Mouse (Mus musculus) embryonic facial prominence, embryonic 14.5 days (tissue): ENCODE measurements around the gene Adra2b. TPM values are rescaled to one million over a fixed set of nuclear protein-coding genes. Genes with fewer than 3 reads are reported as not detected.
A peak's percentile ranks its signal among the peaks of the same experiment; 100 is the strongest.

Source experiments
- ATAC-seq: fragments of 200-750 bp; cut with Nextera tagmentation; 2 replicates; pipeline ENCODE4 v1.8.0; 2017; ENCODE audit warnings: low read depth, moderate number of reproducible peaks, moderate TSS enrichment
- DNase-seq: peaks from one replicate; pipeline ENCODE4 v3.0.0-alpha.2; 2015; ENCODE audit warnings: low spot score
- H3K27ac ChIP-seq: fragments of 300-500 bp; sonication (generic); replicated peaks from 2 replicates; pipeline ENCODE4 v1.5.1; 2014; ENCODE audit warnings: low read depth, mild to moderate bottlenecking, low read length, moderate library complexity
- H3K27me3 ChIP-seq: fragments of 300-500 bp; sonication (generic); replicated peaks from 2 replicates; pipeline ENCODE4 v1.6.1; 2014; ENCODE audit warnings: low read length; ENCODE audit not compliant: control insufficient read depth, insufficient read depth
- H3K36me3 ChIP-seq: fragments of 300-500 bp; sonication (generic); 2 replicates; pipeline ENCODE4 v1.6.1; 2014; ENCODE audit warnings: low read length, mixed read lengths; ENCODE audit not compliant: control insufficient read depth, insufficient read depth
- H3K4me1 ChIP-seq: fragments of 300-500 bp; sonication (generic); 2 replicates; pipeline ENCODE4 v1.6.1; 2014; ENCODE audit warnings: antibody characterized with exemption, low read length; ENCODE audit not compliant: control insufficient read depth, insufficient read depth
- H3K4me2 ChIP-seq: fragments of 300-500 bp; sonication (generic); 2 replicates; pipeline ENCODE4 v1.6.1; 2014; ENCODE audit warnings: low read depth, mild to moderate bottlenecking, low read length, moderate library complexity, mixed read lengths
- H3K4me3 ChIP-seq: fragments of 300-500 bp; sonication (generic); 2 replicates; pipeline ENCODE4 v1.5.1; 2014; ENCODE audit warnings: low read depth, mild to moderate bottlenecking, low read length
- H3K9ac ChIP-seq: fragments of 300-500 bp; sonication (generic); 2 replicates; pipeline ENCODE4 v1.6.1; 2014; ENCODE audit warnings: low read depth, mild to moderate bottlenecking, low read length, moderate library complexity, mixed read lengths
- H3K9me3 ChIP-seq: fragments of 300-500 bp; sonication (generic); 2 replicates; pipeline ENCODE4 v1.6.1; 2016; ENCODE audit warnings: low read length; ENCODE audit not compliant: control insufficient read depth
- WGBS: fragments of 180-500 bp; shearing (Covaris S2); extraction: QIAGEN DNeasy Blood & Tissue Kit; methylation state at CpG from one replicate; pipeline ENCODE4 v1.1.7; 2014; 5-methylcytosine and 5-hydroxymethylcytosine counted together
- polyA plus RNA-seq: library from polyadenylated mRNA; unstranded; fragments of >200 nt; fragmentation: Nextera tagmentation; extraction: Ambion mirVana; gene quantifications from 2 replicates; pipeline ENCODE4 v1.2.1, GENCODE M21; 2014

Adra2b gene
- polyA plus RNA-seq, 1 experiment from 2014 or later, result 0.51 TPM

DNA sequence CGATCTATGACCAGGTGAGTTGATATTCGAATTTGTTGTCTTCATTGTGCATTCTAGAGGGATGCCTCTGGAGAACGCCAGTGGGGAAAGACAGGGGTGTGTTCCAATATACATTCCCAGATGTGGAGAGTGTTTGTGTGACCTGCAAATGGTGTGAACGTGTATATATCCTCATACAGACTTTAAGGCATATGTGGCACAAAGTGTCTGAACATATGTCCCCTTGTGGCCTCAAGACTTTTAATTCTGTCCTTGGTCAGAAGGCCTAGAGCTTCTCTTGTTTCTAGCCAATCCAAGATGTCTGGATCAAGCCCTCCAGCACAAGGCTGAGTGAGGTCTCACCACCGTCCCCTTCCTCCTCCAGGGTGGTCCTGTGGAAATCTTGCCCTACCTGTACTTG lies 26.1 kb upstream of the Adra2b start:
- no peak for DNase-seq
- H3K36me3 ChIP-seq, result no peaks in the 10 kb centered on the region
- 49% methylated on average over 5 of the region's 5 CpGs for WGBS
- H3K4me3 ChIP-seq, result peak overlapping the region; percentile 58
- no peak overlapping the region for H3K27ac ChIP-seq
- no peaks in the 10 kb centered on the region for H3K9me3 ChIP-seq
- peak overlapping the region; percentile 68 for H3K9ac ChIP-seq
- H3K27me3 ChIP-seq, result peaks cover 29% of the 10 kb centered on the region; the same call in 1 of the 2 replicates
- H3K4me2 ChIP-seq, result peak overlapping the region; percentile 97
- no peaks in the 10 kb centered on the region; the same call in none of the 2 replicates for H3K4me1 ChIP-seq
- no peak for ATAC-seq

- no peaks in the 10 kb centered on the region for H3K36me3 ChIP-seq
- no peak overlapping the region for H3K9ac ChIP-seq
- H3K4me3 ChIP-seq, result peak overlapping the region; percentile 58
- WGBS, result 70% methylated on average over 11 of the region's 11 CpGs
- no peak for DNase-seq
- no peaks in the 10 kb centered on the region; the same call in none of the 2 replicates for H3K4me1 ChIP-seq
- H3K4me2 ChIP-seq, result peak overlapping the region; percentile 97
- ATAC-seq, result no peak
- no peaks in the 10 kb centered on the region for H3K9me3 ChIP-seq
- peaks cover 29% of the 10 kb centered on the region; the same call in 1 of the 2 replicates for H3K27me3 ChIP-seq
- no peak overlapping the region for H3K27ac ChIP-seq
Observed at GRCm38 (mm10) chr2:127337531-127337930, 25.5 kb upstream of the Adra2b start.

- DNase-seq (no peak), ATAC-seq (no peak)
- H3K4me1 ChIP-seq, result no peaks in the 10 kb centered on the region; the same call in none of the 2 replicates
- peak overlapping the region; percentile 97 for H3K4me2 ChIP-seq
- no peak overlapping the region for H3K4me3 ChIP-seq
- no peaks in the 10 kb centered on the region for H3K9me3 ChIP-seq
- peaks cover 29% of the 10 kb centered on the region; the same call in 1 of the 2 replicates for H3K27me3 ChIP-seq
- H3K36me3 ChIP-seq, result no peaks in the 10 kb centered on the region
- 53% methylated on average over 7 of the region's 7 CpGs for WGBS
- H3K27ac ChIP-seq, result no peak overlapping the region
- no peak overlapping the region for H3K9ac ChIP-seq
Observed at GRCm38 (mm10) chr2:127338012-127338411, 25.0 kb upstream of the Adra2b start.

DNA sequence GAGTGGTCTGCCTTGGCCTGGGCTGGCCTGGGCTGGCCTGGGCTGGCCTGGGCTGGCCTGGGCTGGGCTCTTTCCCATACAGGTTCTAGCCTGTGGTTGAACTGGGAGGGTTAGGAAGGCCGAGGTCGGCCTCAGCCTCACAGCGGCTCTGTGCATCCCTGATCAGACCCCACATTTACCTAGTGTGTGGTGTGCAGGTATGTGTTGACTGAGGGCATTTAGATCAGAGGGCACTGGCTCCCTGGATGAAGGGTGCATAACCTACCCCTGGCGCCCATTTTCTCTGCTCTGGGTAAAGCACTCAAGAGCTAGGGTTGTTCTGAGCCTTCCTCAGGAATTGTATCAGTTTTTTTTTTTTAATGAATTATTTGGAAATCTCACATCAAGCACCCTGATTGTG lies 24.6 kb upstream of the Adra2b start, which contains the start of gene Astl:
TSS of gene Astl (plus strand) at position 224 of the 400 bp plus-strand sequence.
- 59% methylated on average over 4 of the region's 4 CpGs for WGBS
- DNase-seq (no peak), ATAC-seq (no peak)
- Histone ChIP-seq H3K4me3 (peak within 1 kb of the TSS; percentile 58; the same call in 1 of the 2 replicates), H3K4me2 (peak within 1 kb of the TSS; percentile 97), H3K9ac (no peak within 1 kb of the TSS), H3K27me3 (peaks cover 29% of the 10 kb centered on the region; the same call in 1 of the 2 replicates), H3K27ac (no peak within 1 kb of the TSS), H3K4me1 (no peaks in the 10 kb centered on the region; the same call in none of the 2 replicates), H3K36me3 (no peaks in the 10 kb centered on the region), H3K9me3 (no peaks in the 10 kb centered on the region)

- Histone ChIP-seq H3K4me3 (no peak overlapping the region), H3K36me3 (no peaks in the 10 kb centered on the region), H3K4me1 (no peaks in the 10 kb centered on the region; the same call in none of the 2 replicates), H3K9ac (no peak overlapping the region), H3K27me3 (peaks cover 29% of the 10 kb centered on the region; the same call in 1 of the 2 replicates), H3K27ac (no peak overlapping the region), H3K9me3 (no peaks in the 10 kb centered on the region), H3K4me2 (no peak overlapping the region)
- DNase-seq (no peak), ATAC-seq (no peak)
- 63% methylated on average over 4 of the region's 4 CpGs for WGBS
Observed at GRCm38 (mm10) chr2:127338833-127339232, 24.2 kb upstream of the Adra2b start.

- Histone ChIP-seq H3K4me1 (no peaks in the 10 kb centered on the region; the same call in 1 of the 2 replicates), H3K4me2 (no peak overlapping the region), H3K27ac (no peak overlapping the region), H3K4me3 (no peak overlapping the region), H3K36me3 (no peaks in the 10 kb centered on the region), H3K9ac (no peak overlapping the region), H3K27me3 (peaks cover 27% of the 10 kb centered on the region; the same call in 1 of the 2 replicates), H3K9me3 (no peaks in the 10 kb centered on the region)
- 83% methylated on average over 6 of the region's 6 CpGs for WGBS
- ATAC-seq (no peak), DNase-seq (no peak)
Observed at GRCm38 (mm10) chr2:127339262-127339661, 23.7 kb upstream of the Adra2b start.

DNA sequence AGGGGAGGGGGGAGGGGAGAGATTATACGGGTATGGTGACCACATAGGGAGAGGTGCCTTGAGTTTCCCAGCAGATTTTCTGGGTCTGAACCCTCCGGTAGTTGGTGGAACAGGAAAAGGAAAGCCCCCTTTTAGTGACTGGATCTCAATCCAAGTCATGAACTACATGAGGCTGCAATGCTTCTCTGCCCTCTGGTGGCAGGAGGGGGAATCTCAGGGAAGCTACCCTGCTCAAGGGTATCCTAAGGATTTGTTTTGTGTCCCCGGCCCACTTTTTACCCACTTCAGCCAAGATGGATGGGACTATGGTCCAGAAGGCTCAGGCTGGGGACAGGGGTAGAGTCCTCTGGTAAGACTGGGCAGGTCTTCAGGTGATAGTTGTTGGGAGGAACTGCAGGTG lies 21.8 kb upstream of the Adra2b start:
- Histone ChIP-seq H3K4me1 (no peaks in the 10 kb centered on the region; the same call in 1 of the 2 replicates), H3K27me3 (peaks cover 15% of the 10 kb centered on the region; the same call in 1 of the 2 replicates), H3K4me2 (no peak overlapping the region), H3K4me3 (no peak overlapping the region), H3K27ac (no peak overlapping the region), H3K36me3 (no peaks in the 10 kb centered on the region), H3K9ac (no peak overlapping the region), H3K9me3 (no peaks in the 10 kb centered on the region)
- peak; percentile 55 for DNase-seq
- WGBS, result 17% methylated on average over 3 of the region's 3 CpGs
- ATAC-seq, result no peak; the same call in 1 of the 2 replicates

DNA sequence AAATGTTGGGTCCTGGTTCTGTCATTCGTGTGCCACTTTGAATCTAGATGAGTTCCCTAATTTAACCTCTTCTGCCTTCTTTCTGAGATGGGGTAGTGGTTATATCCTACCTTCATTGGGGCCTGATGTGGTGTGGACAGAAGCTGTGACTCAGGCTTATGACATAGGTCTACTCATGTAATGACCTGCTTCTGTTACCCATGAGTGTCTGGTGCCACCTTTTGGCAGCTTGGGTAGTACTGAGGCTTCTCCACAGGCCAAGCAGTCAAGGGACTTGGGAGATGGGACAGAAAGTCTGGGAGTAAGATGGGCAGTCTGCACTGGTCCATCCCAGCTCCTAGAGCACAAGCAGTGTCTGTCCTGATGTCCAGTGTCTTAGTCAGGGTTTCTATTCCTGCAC lies 16.7 kb upstream of the Adra2b start:
- H3K9me3 ChIP-seq, result no peaks in the 10 kb centered on the region
- no peaks in the 10 kb centered on the region for H3K4me1 ChIP-seq
- H3K36me3 ChIP-seq, result no peaks in the 10 kb centered on the region
- H3K9ac ChIP-seq, result no peak overlapping the region
- 86% methylated on average over 1 of the region's 1 CpGs for WGBS
- no peak for ATAC-seq
- H3K4me3 ChIP-seq, result no peak overlapping the region
- no peak overlapping the region for H3K4me2 ChIP-seq
- no peaks in the 10 kb centered on the region for H3K27me3 ChIP-seq
- no peak for DNase-seq
- no peak overlapping the region for H3K27ac ChIP-seq
